Mouse (Mus musculus): ENCODE results near the gene Calb2. TPM values are rescaled to one million over a fixed set of nuclear protein-coding genes. Genes with fewer than 3 reads are reported as not detected.

The Calb2 gene
- polyA plus RNA-seq, 1 experiment, result not detected

- 73% methylated on average over 8 of the region's 8 CpGs for WGBS
- Histone ChIP-seq H3K27me3 (replicated peaks; ENCODE audit: control insufficient read depth, insufficient read depth, low read length) (no peaks in the 10 kb centered on the region), H3K4me3 (ENCODE audit: insufficient read depth, low read depth, low read length) (no peak overlapping the region), H3K27ac (ENCODE audit: insufficient read depth, low read depth, low read length) (no peak overlapping the region), H3K36me3 (ENCODE audit: control insufficient read depth, insufficient read depth, low read length) (no peaks in the 10 kb centered on the region), H3K4me1 (ENCODE audit: control insufficient read depth, insufficient read depth, low read length) (no peaks in the 10 kb centered on the region)
- no peak for DNase-seq
- TF ChIP-seq CTCF (conservative IDR thresholded peaks at IDR 0.05; ENCODE audit: insufficient read depth, insufficient read length, low read depth, low read length), result no peak
- no peak for TF ChIP-seq POLR2A (IDR thresholded peaks at IDR 0.05; ENCODE audit: low read depth, low read length)
Observed at GRCm38 (mm10) chr8:110166270-110166669, 1.7 kb downstream of the Calb2 start.

GRCm38 (mm10) chr8:110162007-110162406 lies 6.0 kb downstream of the Calb2 start:
- 73% methylated on average over 6 of the region's 6 CpGs for WGBS
- H3K36me3 ChIP-seq (ENCODE audit: control insufficient read depth, insufficient read depth, low read length), result no peaks in the 10 kb centered on the region
- H3K27ac ChIP-seq (ENCODE audit: insufficient read depth, low read depth, low read length), result no peak overlapping the region
- no peaks in the 10 kb centered on the region for H3K27me3 ChIP-seq (replicated peaks; ENCODE audit: control insufficient read depth, insufficient read depth, low read length)
- no peak overlapping the region for H3K4me3 ChIP-seq (ENCODE audit: insufficient read depth, low read depth, low read length)
- TF ChIP-seq POLR2A (IDR thresholded peaks at IDR 0.05; ENCODE audit: low read depth, low read length) (no peak), CTCF (conservative IDR thresholded peaks at IDR 0.05; ENCODE audit: insufficient read depth, insufficient read length, low read depth, low read length) (no peak)
- H3K4me1 ChIP-seq (ENCODE audit: control insufficient read depth, insufficient read depth, low read length), result no peaks in the 10 kb centered on the region
- no peak for DNase-seq

- WGBS, result 77% methylated on average over 6 of the region's 6 CpGs
- no peaks in the 10 kb centered on the region for H3K36me3 ChIP-seq (ENCODE audit: control insufficient read depth, insufficient read depth, low read length)
- no peak for TF ChIP-seq POLR2A (IDR thresholded peaks at IDR 0.05; ENCODE audit: low read depth, low read length)
- H3K27me3 ChIP-seq (replicated peaks; ENCODE audit: control insufficient read depth, insufficient read depth, low read length), result no peaks in the 10 kb centered on the region
- no peak overlapping the region for H3K4me3 ChIP-seq (ENCODE audit: insufficient read depth, low read depth, low read length)
- H3K4me1 ChIP-seq (ENCODE audit: control insufficient read depth, insufficient read depth, low read length), result no peaks in the 10 kb centered on the region
- DNase-seq, result no peak
- no peak overlapping the region for H3K27ac ChIP-seq (ENCODE audit: insufficient read depth, low read depth, low read length)
Observed at GRCm38 (mm10) chr8:110152951-110153350, 15.1 kb downstream of the Calb2 start.

GRCm38 (mm10) chr8:110145538-110145937 lies 22.5 kb downstream of the Calb2 start:
- no peak overlapping the region for H3K4me3 ChIP-seq (ENCODE audit: insufficient read depth, low read depth, low read length)
- WGBS, result 2% methylated on average over 4 of the region's 4 CpGs
- H3K27ac ChIP-seq (ENCODE audit: insufficient read depth, low read depth, low read length), result no peak overlapping the region
- no peaks in the 10 kb centered on the region for H3K4me1 ChIP-seq (ENCODE audit: control insufficient read depth, insufficient read depth, low read length)
- DNase-seq, result peak; percentile 34
- TF ChIP-seq POLR2A (IDR thresholded peaks at IDR 0.05; ENCODE audit: low read depth, low read length) (no peak), CTCF (conservative IDR thresholded peaks at IDR 0.05; ENCODE audit: insufficient read depth, insufficient read length, low read depth, low read length) (peak; percentile 86)
- no peaks in the 10 kb centered on the region for H3K36me3 ChIP-seq (ENCODE audit: control insufficient read depth, insufficient read depth, low read length)
- no peaks in the 10 kb centered on the region for H3K27me3 ChIP-seq (replicated peaks; ENCODE audit: control insufficient read depth, insufficient read depth, low read length)

GRCm38 (mm10) chr8:110140770-110141169 lies 27.2 kb downstream of the Calb2 start:
- no peak for DNase-seq
- no peaks in the 10 kb centered on the region for H3K36me3 ChIP-seq (ENCODE audit: control insufficient read depth, insufficient read depth, low read length)
- H3K4me3 ChIP-seq (ENCODE audit: insufficient read depth, low read depth, low read length), result no peak overlapping the region
- WGBS, result 30% methylated on average over 4 of the region's 4 CpGs
- no peaks in the 10 kb centered on the region for H3K27me3 ChIP-seq (replicated peaks; ENCODE audit: control insufficient read depth, insufficient read depth, low read length)
- H3K4me1 ChIP-seq (ENCODE audit: control insufficient read depth, insufficient read depth, low read length), result no peaks in the 10 kb centered on the region
- no peak overlapping the region for H3K27ac ChIP-seq (ENCODE audit: insufficient read depth, low read depth, low read length)
- TF ChIP-seq CTCF (conservative IDR thresholded peaks at IDR 0.05; ENCODE audit: insufficient read depth, insufficient read length, low read depth, low read length) (no peak), POLR2A (IDR thresholded peaks at IDR 0.05; ENCODE audit: low read depth, low read length) (no peak)

GRCm38 (mm10) chr8:110140156-110140555 lies 27.9 kb downstream of the Calb2 start:
- no peak overlapping the region for H3K27ac ChIP-seq (ENCODE audit: insufficient read depth, low read depth, low read length)
- H3K27me3 ChIP-seq (replicated peaks; ENCODE audit: control insufficient read depth, insufficient read depth, low read length), result no peaks in the 10 kb centered on the region
- 54% methylated on average over 3 of the region's 3 CpGs for WGBS
- TF ChIP-seq POLR2A (IDR thresholded peaks at IDR 0.05; ENCODE audit: low read depth, low read length), result no peak
- TF ChIP-seq CTCF (conservative IDR thresholded peaks at IDR 0.05; ENCODE audit: insufficient read depth, insufficient read length, low read depth, low read length), result no peak
- H3K36me3 ChIP-seq (ENCODE audit: control insufficient read depth, insufficient read depth, low read length), result no peaks in the 10 kb centered on the region
- no peak overlapping the region for H3K4me3 ChIP-seq (ENCODE audit: insufficient read depth, low read depth, low read length)
- no peak for DNase-seq
- H3K4me1 ChIP-seq (ENCODE audit: control insufficient read depth, insufficient read depth, low read length), result no peaks in the 10 kb centered on the region

GRCm38 (mm10) chr8:110135515-110135914 lies 32.5 kb downstream of the Calb2 start:
- H3K27ac ChIP-seq (ENCODE audit: insufficient read depth, low read depth, low read length), result no peak overlapping the region
- H3K4me1 ChIP-seq (ENCODE audit: control insufficient read depth, insufficient read depth, low read length), result no peaks in the 10 kb centered on the region
- H3K36me3 ChIP-seq (ENCODE audit: control insufficient read depth, insufficient read depth, low read length), result no peaks in the 10 kb centered on the region
- H3K27me3 ChIP-seq (replicated peaks; ENCODE audit: control insufficient read depth, insufficient read depth, low read length), result no peaks in the 10 kb centered on the region
- TF ChIP-seq CTCF (conservative IDR thresholded peaks at IDR 0.05; ENCODE audit: insufficient read depth, insufficient read length, low read depth, low read length) (no peak), POLR2A (IDR thresholded peaks at IDR 0.05; ENCODE audit: low read depth, low read length) (no peak)
- 78% methylated on average over 7 of the region's 7 CpGs for WGBS
- DNase-seq, result no peak
- no peak overlapping the region for H3K4me3 ChIP-seq (ENCODE audit: insufficient read depth, low read depth, low read length)

GRCm38 (mm10) chr8:110134236-110134635 lies 33.8 kb downstream of the Calb2 start:
- DNase-seq, result no peak
- no peak overlapping the region for H3K27ac ChIP-seq (ENCODE audit: insufficient read depth, low read depth, low read length)
- H3K36me3 ChIP-seq (ENCODE audit: control insufficient read depth, insufficient read depth, low read length), result no peaks in the 10 kb centered on the region
- no peak overlapping the region for H3K4me3 ChIP-seq (ENCODE audit: insufficient read depth, low read depth, low read length)
- TF ChIP-seq CTCF (conservative IDR thresholded peaks at IDR 0.05; ENCODE audit: insufficient read depth, insufficient read length, low read depth, low read length), result no peak
- no peak for TF ChIP-seq POLR2A (IDR thresholded peaks at IDR 0.05; ENCODE audit: low read depth, low read length)
- H3K27me3 ChIP-seq (replicated peaks; ENCODE audit: control insufficient read depth, insufficient read depth, low read length), result no peaks in the 10 kb centered on the region
- H3K4me1 ChIP-seq (ENCODE audit: control insufficient read depth, insufficient read depth, low read length), result no peaks in the 10 kb centered on the region
- WGBS, result 89% methylated on average over 8 of the region's 8 CpGs

Data from kidney, adult 2 months (tissue).